26 mouse cellular contexts compared by ENCODE assay signal in genomic region chr2:49592926-49593325, GRCm38 (mm10). TPM values are rescaled to one million over a fixed set of nuclear protein-coding genes. Genes with fewer than 3 reads are reported as not detected.
DNase-seq lines count a peak whose midpoint lies in the region; ATAC-seq and TF ChIP-seq lines count a peak whose summit lies in the region.
"Had no signal": no experiment of that assay in that cellular context is flagged by ENCODE, and none has a peak within 500 bp of the region (broad histone marks: within the 10 kb centered on the region; RNA-seq: fewer than 3 reads in every experiment).

No protein-coding gene starts in this region.

- no peak overlapping the region for H3K9ac ChIP-seq in embryonic facial prominence, embryonic 11.5 days (replicated peaks; ENCODE audit: low read length)
- H3K9ac ChIP-seq in embryonic facial prominence, embryonic 14.5 days (ENCODE audit: low read depth, low read length): no peak overlapping the region
- H3K9ac ChIP-seq: embryonic facial prominence, embryonic 13.5 days; forebrain, embryonic 13.5 days; forebrain, embryonic 15.5 days; forebrain, postnatal 0 days had no signal

- no peaks in the 10 kb centered on the region for H3K4me1 ChIP-seq in embryonic facial prominence, embryonic 11.5 days (ENCODE audit: control insufficient read depth, insufficient read depth, low read length)
- peaks cover 25% of the 10 kb centered on the region for H3K4me1 ChIP-seq in embryonic facial prominence, embryonic 10.5 days
- no peaks in the 10 kb centered on the region for H3K4me1 ChIP-seq in embryonic facial prominence, embryonic 14.5 days (ENCODE audit: control insufficient read depth, insufficient read depth, low read length)
- H3K4me1 ChIP-seq: forebrain, embryonic 13.5 days; forebrain, embryonic 15.5 days had no signal

- no peak overlapping the region for H3K27ac ChIP-seq in embryonic facial prominence, embryonic 11.5 days (replicated peaks; ENCODE audit: low read depth, low read length)
- no peak overlapping the region for H3K27ac ChIP-seq in embryonic facial prominence, embryonic 10.5 days (replicated peaks)
- no peak overlapping the region for H3K27ac ChIP-seq in embryonic facial prominence, embryonic 14.5 days (replicated peaks; ENCODE audit: low read depth, low read length)
- no peak overlapping the region for H3K27ac ChIP-seq in layer of hippocampus, adult 2 months
- H3K27ac ChIP-seq: embryonic facial prominence, embryonic 13.5 days; forebrain, embryonic 13.5 days; forebrain, embryonic 15.5 days had no signal

- no peaks in the 10 kb centered on the region for H3K36me3 ChIP-seq in embryonic facial prominence, embryonic 11.5 days (replicated peaks; ENCODE audit: control insufficient read depth, insufficient read depth, low read depth, low read length)
- H3K36me3 ChIP-seq in embryonic facial prominence, embryonic 10.5 days (replicated peaks): no peaks in the 10 kb centered on the region
- no peaks in the 10 kb centered on the region for H3K36me3 ChIP-seq in embryonic facial prominence, embryonic 14.5 days (ENCODE audit: control insufficient read depth, insufficient read depth, low read length)
- H3K36me3 ChIP-seq: embryonic facial prominence, embryonic 13.5 days; forebrain, embryonic 15.5 days; G1E had no signal

- no peak for ATAC-seq in embryonic facial prominence, embryonic 11.5 days (replicated peaks; ENCODE audit: insufficient number of reproducible peaks, low FRiP score, low TSS enrichment, low read depth)
- ATAC-seq in embryonic facial prominence, embryonic 14.5 days (ENCODE audit: low read depth): peak; percentile 44; the same call in 1 of the 2 replicates
- ATAC-seq: activated CD4-positive, CD25-positive, alpha-beta regulatory T cell, adult 4 months; CD4-positive, CD25-positive, alpha-beta regulatory T cell, adult 4 months; forebrain, embryonic 13.5 days; forebrain, embryonic 15.5 days; forebrain, postnatal 0 days; Patski had no signal

- H3K4me2 ChIP-seq in embryonic facial prominence, embryonic 11.5 days (ENCODE audit: low read depth, low read length): no peak overlapping the region
- no peak overlapping the region for H3K4me2 ChIP-seq in embryonic facial prominence, embryonic 14.5 days (ENCODE audit: low read depth, low read length)
- H3K4me2 ChIP-seq: embryonic facial prominence, embryonic 13.5 days; forebrain, embryonic 13.5 days; forebrain, embryonic 15.5 days had no signal

- no peak for TF ChIP-seq CTCF in layer of hippocampus, adult 2 months (conservative IDR thresholded peaks at IDR 0.05)

- no peaks in the 10 kb centered on the region for H3K9me3 ChIP-seq in embryonic facial prominence, embryonic 11.5 days (replicated peaks; ENCODE audit: control insufficient read depth, low read length)
- no peaks in the 10 kb centered on the region for H3K9me3 ChIP-seq in embryonic facial prominence, embryonic 10.5 days
- no peaks in the 10 kb centered on the region for H3K9me3 ChIP-seq in embryonic facial prominence, embryonic 14.5 days (ENCODE audit: control insufficient read depth, low read length)
- H3K9me3 ChIP-seq: embryonic facial prominence, embryonic 13.5 days; forebrain, embryonic 13.5 days; forebrain, embryonic 15.5 days; G1E had no signal

- no peak overlapping the region for H3K4me3 ChIP-seq in embryonic facial prominence, embryonic 11.5 days (ENCODE audit: low read depth, low read length)
- no peak overlapping the region for H3K4me3 ChIP-seq in embryonic facial prominence, embryonic 10.5 days
- no peak overlapping the region for H3K4me3 ChIP-seq in embryonic facial prominence, embryonic 14.5 days (ENCODE audit: low read depth, low read length)
- H3K4me3 ChIP-seq in layer of hippocampus, adult 2 months: no peak overlapping the region
- H3K4me3 ChIP-seq: embryonic facial prominence, embryonic 13.5 days; forebrain, embryonic 13.5 days; forebrain, embryonic 15.5 days had no signal

- no peaks in the 10 kb centered on the region for H3K27me3 ChIP-seq in embryonic facial prominence, embryonic 11.5 days (ENCODE audit: control insufficient read depth, insufficient read depth, low read length)
- no peaks in the 10 kb centered on the region for H3K27me3 ChIP-seq in embryonic facial prominence, embryonic 10.5 days (replicated peaks; ENCODE audit: low read depth, poor library complexity, severe bottlenecking)
- no peaks in the 10 kb centered on the region for H3K27me3 ChIP-seq in embryonic facial prominence, embryonic 14.5 days (replicated peaks; ENCODE audit: control insufficient read depth, insufficient read depth, low read length)
- H3K27me3 ChIP-seq: CH12.LX; embryonic facial prominence, embryonic 13.5 days; forebrain, embryonic 13.5 days; forebrain, embryonic 15.5 days; Patski had no signal

- peak; percentile 77 for DNase-seq in embryonic facial prominence, embryonic 11.5 days (ENCODE audit: low spot score)
- DNase-seq in embryonic facial prominence, embryonic 10.5 days (ENCODE audit: low spot score): no peak
- peak; percentile 37 for DNase-seq in 3T3-L1 (ENCODE audit: low read depth, low spot score)
- DNase-seq in embryo, embryonic 10.5 days (ENCODE audit: low spot score): peak; percentile 55
- DNase-seq in embryonic facial prominence, embryonic 14.5 days (ENCODE audit: low spot score): no peak
- no peak for DNase-seq in cerebellum, postnatal 14 days
- no peak for DNase-seq in layer of hippocampus, adult 2 months (ENCODE audit: low spot score in 2 of 2)
- DNase-seq in thymus, postnatal 0 days (ENCODE audit: low spot score): no peak
- DNase-seq: adrenal gland, adult 8-10 months; adrenal gland, postnatal 14 days; adrenal gland, postnatal 36 days; B cell, adult 2 months; cerebellum, adult 11-12 months; cerebellum, adult 2 months; cerebellum, adult 9-10 months; cerebellum, postnatal 10 days; cerebellum, postnatal 36 days; forebrain, postnatal 0 days had no signal

RNA-seq across cellular contexts. Expression of gene Kif5c, which starts 26.2 kb away (rescaled TPM):
- polyA plus RNA-seq in embryonic facial prominence, embryonic 11.5 days (2014; fragmentation: Nextera tagmentation; extraction: Ambion mirVana): 36.3 and 41.0 TPM in 2 replicates
- polyA plus RNA-seq in embryonic facial prominence, embryonic 10.5 days (2016; fragmentation: Nextera tagmentation; extraction: Ambion mirVana): 30.4 and 30.8 TPM in 2 replicates
- polyA plus RNA-seq in embryonic facial prominence, embryonic 14.5 days (2014; fragmentation: Nextera tagmentation; extraction: Ambion mirVana): 12.1 and 13.6 TPM in 2 replicates
- 100 to 1,000 TPM; 467 to 553 TPM for total RNA-seq in layer of hippocampus, adult 2 months (2021)
- polyA plus RNA-seq in thymus, postnatal 0 days (2015; fragmentation: Nextera tagmentation; extraction: Ambion mirVana): 0.66 and 0.72 TPM in 2 replicates

Comparison
In these comparisons a context has a peak if more than half of its experiments do, and no peak if none do; other contexts are left out.
1. DNase-seq: peak in embryonic facial prominence, embryonic 11.5 days (single experiment), 3T3-L1 (single experiment) and embryo, embryonic 10.5 days (single experiment); none in embryonic facial prominence, embryonic 10.5 days (single experiment), embryonic facial prominence, embryonic 14.5 days (single experiment), cerebellum, postnatal 14 days (0 of 2), layer of hippocampus, adult 2 months (0 of 2) and thymus, postnatal 0 days (single experiment).